In the genomic region with DNA sequence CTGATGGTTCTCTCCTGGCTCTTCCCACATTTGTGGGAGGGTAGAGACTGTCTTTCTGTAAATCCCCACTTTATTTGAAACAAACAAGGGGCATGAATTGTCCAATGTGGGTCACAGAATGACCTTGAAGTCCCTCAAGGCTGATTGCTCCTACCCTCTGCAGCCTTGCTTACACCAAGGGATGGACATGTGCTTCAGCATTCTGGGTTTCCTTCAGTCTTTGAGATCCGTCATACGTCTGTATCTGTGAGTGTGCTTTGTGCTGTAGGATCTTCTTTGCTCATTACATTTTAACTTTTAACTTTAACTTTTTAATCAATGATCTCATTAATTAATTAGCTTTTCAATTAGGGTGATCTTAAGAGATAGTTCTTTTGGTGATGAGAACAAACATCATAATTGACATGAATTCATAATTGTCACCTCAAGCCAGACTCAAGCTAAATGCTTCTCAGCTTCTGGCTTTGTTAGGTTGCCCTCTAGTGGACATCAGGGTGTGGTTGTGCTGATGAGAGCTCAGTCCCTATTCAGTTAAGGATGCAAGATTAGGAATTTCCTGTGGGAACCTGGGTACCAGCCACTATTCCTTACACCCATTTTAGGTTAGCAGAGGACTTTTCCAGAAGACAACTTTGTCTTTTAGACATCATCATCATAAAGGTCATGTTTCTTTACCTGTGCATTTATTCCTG, we compare ENCODE assay signal across 9 mouse cellular contexts. TPM values are rescaled to one million over a fixed set of nuclear protein-coding genes. Genes with fewer than 3 reads are reported as not detected.
A peak's percentile ranks its signal among the peaks of the same experiment; 100 is the strongest.
DNase-seq lines count a peak whose midpoint lies in the region; ATAC-seq and TF ChIP-seq lines count a peak whose summit lies in the region.
"Had no signal": no experiment of that assay in that cellular context is flagged by ENCODE, and none has a peak within 500 bp of the region (broad histone marks: within the 10 kb centered on the region; RNA-seq: fewer than 3 reads in every experiment).

No protein-coding gene starts in this region.

- no peaks in the 10 kb centered on the region for H3K27me3 ChIP-seq in liver, postnatal 0 days (ENCODE audit: insufficient read depth, low read length)
- no peaks in the 10 kb centered on the region for H3K27me3 ChIP-seq in hindbrain, embryonic 14.5 days (ENCODE audit: control insufficient read depth, insufficient read depth, low read length)
- no peaks in the 10 kb centered on the region for H3K27me3 ChIP-seq in limb, embryonic 11.5 days (ENCODE audit: control insufficient read depth, insufficient read depth, low read length)
- H3K27me3 ChIP-seq: limb, embryonic 13.5 days had no signal

- H3K9me3 ChIP-seq in liver, postnatal 0 days (ENCODE audit: low read length), result no peaks in the 10 kb centered on the region
- no peaks in the 10 kb centered on the region for H3K9me3 ChIP-seq in hindbrain, embryonic 14.5 days (ENCODE audit: control insufficient read depth, low read length)
- H3K9me3 ChIP-seq in limb, embryonic 11.5 days (ENCODE audit: control insufficient read depth, low read length), result no peaks in the 10 kb centered on the region
- H3K9me3 ChIP-seq: limb, embryonic 13.5 days had no signal

- H3K27ac ChIP-seq in liver, postnatal 0 days (ENCODE audit: low read depth), result no peak overlapping the region
- H3K27ac ChIP-seq in hindbrain, embryonic 14.5 days, result no peak overlapping the region
- H3K27ac ChIP-seq in limb, embryonic 11.5 days (replicated peaks; ENCODE audit: low read depth, low read length), result no peak overlapping the region
- H3K27ac ChIP-seq: limb, embryonic 13.5 days had no signal

- TF ChIP-seq EP300 in liver, postnatal 0 days (IDR thresholded peaks at IDR 0.05; ENCODE audit: low read depth), result no peak

- ATAC-seq in liver, postnatal 0 days, result no peak
- peak; percentile 49; the same call in 1 of the 2 replicates for ATAC-seq in hindbrain, embryonic 14.5 days (ENCODE audit: low FRiP score)
- ATAC-seq in limb, embryonic 11.5 days (ENCODE audit: insufficient number of reproducible peaks, low FRiP score, low TSS enrichment, low read depth), result no peak

- DNase-seq in liver, postnatal 0 days, result no peak
- no peak for DNase-seq in liver
- DNase-seq in adrenal gland, postnatal 25 days, result peak; percentile 25
- peak; percentile 50 for DNase-seq in embryo, embryonic 9.5 days (ENCODE audit: extremely low spot score)
- DNase-seq in hindbrain, embryonic 14.5 days (ENCODE audit: low spot score), result peak; percentile 81
- DNase-seq in limb, embryonic 11.5 days (ENCODE audit: low spot score), result peak; percentile 29
- peak; percentile 60 for DNase-seq in retina, postnatal 7 days (ENCODE audit: low read depth, low spot score)
- DNase-seq in thymus, postnatal 36 days, result no peak

- TF ChIP-seq CTCF in liver, postnatal 0 days (IDR thresholded peaks at IDR 0.05; ENCODE audit: low read depth), result peak; percentile 74

- H3K9ac ChIP-seq in liver, postnatal 0 days (replicated peaks), result no peak overlapping the region
- H3K9ac ChIP-seq in hindbrain, embryonic 14.5 days, result no peak overlapping the region
- no peak overlapping the region for H3K9ac ChIP-seq in limb, embryonic 11.5 days (ENCODE audit: low read length)
- H3K9ac ChIP-seq: limb, embryonic 13.5 days had no signal

- no peaks in the 10 kb centered on the region for H3K36me3 ChIP-seq in liver, postnatal 0 days (replicated peaks; ENCODE audit: insufficient read depth, low read length)
- H3K36me3 ChIP-seq in hindbrain, embryonic 14.5 days (replicated peaks; ENCODE audit: control insufficient read depth, insufficient read depth), result no peaks in the 10 kb centered on the region
- H3K36me3 ChIP-seq in limb, embryonic 11.5 days (ENCODE audit: control insufficient read depth, insufficient read depth, low read length), result no peaks in the 10 kb centered on the region
- H3K36me3 ChIP-seq: limb, embryonic 13.5 days had no signal

- no peaks in the 10 kb centered on the region for H3K4me1 ChIP-seq in liver, postnatal 0 days (ENCODE audit: insufficient read depth)
- no peaks in the 10 kb centered on the region for H3K4me1 ChIP-seq in hindbrain, embryonic 14.5 days (replicated peaks; ENCODE audit: control insufficient read depth, insufficient read depth, low read length)
- H3K4me1 ChIP-seq in limb, embryonic 11.5 days (ENCODE audit: control insufficient read depth, insufficient read depth, low read length), result no peaks in the 10 kb centered on the region
- H3K4me1 ChIP-seq: limb, embryonic 13.5 days had no signal

- H3K4me3 ChIP-seq in liver, postnatal 0 days (ENCODE audit: low read depth, low read length), result no peak overlapping the region
- H3K4me3 ChIP-seq in hindbrain, embryonic 14.5 days (replicated peaks; ENCODE audit: low read length), result no peak overlapping the region
- no peak overlapping the region for H3K4me3 ChIP-seq in limb, embryonic 11.5 days (ENCODE audit: low read depth, low read length)
- H3K4me3 ChIP-seq: limb, embryonic 13.5 days had no signal

- H3K4me2 ChIP-seq in liver, postnatal 0 days (ENCODE audit: low read depth, low read length), result no peak overlapping the region
- H3K4me2 ChIP-seq in hindbrain, embryonic 14.5 days (replicated peaks), result no peak overlapping the region
- H3K4me2 ChIP-seq in limb, embryonic 11.5 days (ENCODE audit: low read depth, severe bottlenecking), result no peak overlapping the region
- H3K4me2 ChIP-seq: limb, embryonic 13.5 days had no signal

- WGBS in liver, postnatal 0 days (ENCODE audit: insufficient replicate concordance), result 79% methylated on average over 2 of the region's 2 CpGs
- WGBS in hindbrain, embryonic 14.5 days, result 94% methylated on average over 2 of the region's 2 CpGs
- 92% methylated on average over 2 of the region's 2 CpGs for WGBS in limb, embryonic 11.5 days

RNA-seq across cellular contexts. Expression of a gene that starts 53.2 kb away (rescaled TPM):
- not detected in 2 replicates for polyA plus RNA-seq in liver, postnatal 0 days (2015; fragmentation: Nextera tagmentation; extraction: Ambion mirVana)
- 28.9 and 37.9 TPM in 2 replicates for total RNA-seq in adrenal gland, postnatal 25 days (2021)
- 73.4 and 75.1 TPM in 2 replicates for polyA plus RNA-seq in hindbrain, embryonic 14.5 days (2014; fragmentation: Nextera tagmentation; extraction: Ambion mirVana)
- 0.48 and 0.82 TPM in 2 replicates for polyA plus RNA-seq in limb, embryonic 11.5 days (2014; fragmentation: Nextera tagmentation; extraction: Ambion mirVana)

Comparison
In these comparisons a context has a peak if more than half of its experiments do, and no peak if none do; other contexts are left out.
1. DNase-seq: peak in adrenal gland, postnatal 25 days (single experiment), embryo, embryonic 9.5 days (single experiment), hindbrain, embryonic 14.5 days (single experiment), limb, embryonic 11.5 days (single experiment) and retina, postnatal 7 days (single experiment); none in liver, postnatal 0 days (single experiment), liver (single experiment) and thymus, postnatal 36 days (0 of 2).
2. RNA of a gene that starts 53.2 kb away (polyA plus RNA-seq): 73.4 to 75.1 TPM in hindbrain, embryonic 14.5 days; 0.48 to 0.82 TPM in limb, embryonic 11.5 days and not detected in liver, postnatal 0 days; every median in the first group is over 10 times any median in the second.